8 mouse cellular contexts compared by ENCODE assay signal in genomic region chr5:4496132-4496906, GRCm38 (mm10).
DNase-seq lines count a peak whose midpoint lies in the region; ATAC-seq lines count a peak whose summit lies in the region.

No protein-coding gene starts in this region.

- H3K4me1 ChIP-seq in intestine, embryonic 14.5 days (replicated peaks; ENCODE audit: control insufficient read depth, insufficient read depth, low read length) = peaks cover 29% of the 10 kb centered on the region
- peaks cover 30% of the 10 kb centered on the region for H3K4me1 ChIP-seq in limb, embryonic 12.5 days (replicated peaks)
- peaks cover 6% of the 10 kb centered on the region; the same call in 1 of the 2 replicates for H3K4me1 ChIP-seq in neural tube, embryonic 14.5 days (ENCODE audit: control insufficient read depth, insufficient read depth, low read length)

- no peaks in the 10 kb centered on the region for H3K9me3 ChIP-seq in intestine, embryonic 14.5 days (ENCODE audit: control insufficient read depth, low read length)
- no peaks in the 10 kb centered on the region for H3K9me3 ChIP-seq in limb, embryonic 12.5 days
- H3K9me3 ChIP-seq in neural tube, embryonic 14.5 days (ENCODE audit: control insufficient read depth, low read length) = no peaks in the 10 kb centered on the region

- H3K36me3 ChIP-seq in intestine, embryonic 14.5 days (ENCODE audit: control insufficient read depth, insufficient read depth, low read length) = no peaks in the 10 kb centered on the region
- H3K36me3 ChIP-seq in limb, embryonic 12.5 days = no peaks in the 10 kb centered on the region
- H3K36me3 ChIP-seq in neural tube, embryonic 14.5 days (ENCODE audit: control insufficient read depth, insufficient read depth, low read length) = no peaks in the 10 kb centered on the region

- H3K27me3 ChIP-seq in intestine, embryonic 14.5 days (replicated peaks; ENCODE audit: control insufficient read depth, insufficient read depth, low read length) = no peaks in the 10 kb centered on the region
- H3K27me3 ChIP-seq in limb, embryonic 12.5 days = no peaks in the 10 kb centered on the region
- no peaks in the 10 kb centered on the region for H3K27me3 ChIP-seq in neural tube, embryonic 14.5 days (ENCODE audit: control insufficient read depth, insufficient read depth, low read length)

- H3K27ac ChIP-seq in intestine, embryonic 14.5 days (ENCODE audit: low read depth) = no peak overlapping the region; the same call in 1 of the 2 replicates
- no peak overlapping the region for H3K27ac ChIP-seq in limb, embryonic 12.5 days
- H3K27ac ChIP-seq in neural tube, embryonic 14.5 days (ENCODE audit: low read depth, low read length) = peak overlapping the region; percentile 57

- H3K4me3 ChIP-seq in intestine, embryonic 14.5 days (ENCODE audit: low read depth, low read length) = no peak overlapping the region
- H3K4me3 ChIP-seq in limb, embryonic 12.5 days (replicated peaks) = no peak overlapping the region
- H3K4me3 ChIP-seq in neural tube, embryonic 14.5 days (ENCODE audit: low read depth, low read length) = no peak overlapping the region

- no peak overlapping the region for H3K9ac ChIP-seq in intestine, embryonic 14.5 days (ENCODE audit: low read length)
- H3K9ac ChIP-seq in limb, embryonic 12.5 days (replicated peaks) = no peak overlapping the region
- no peak overlapping the region for H3K9ac ChIP-seq in neural tube, embryonic 14.5 days (replicated peaks; ENCODE audit: low read depth, low read length)

- H3K4me2 ChIP-seq in intestine, embryonic 14.5 days (ENCODE audit: low read length) = peak overlapping the region; percentile 38
- peak overlapping the region; percentile 19 for H3K4me2 ChIP-seq in limb, embryonic 12.5 days
- H3K4me2 ChIP-seq in neural tube, embryonic 14.5 days (ENCODE audit: low read depth, low read length) = peak overlapping the region; percentile 14; the same call in 1 of the 2 replicates

- peak; percentile 30 for ATAC-seq in granulocyte monocyte progenitor cell, adult 5-6 weeks (replicated peaks; ENCODE audit: poor library complexity, severe bottlenecking)
- 0 out of 2 replicates have a peak, but pooled peaks have one; percentile 29 for ATAC-seq in intestine, embryonic 14.5 days (replicated peaks; ENCODE audit: low FRiP score, low TSS enrichment, low read depth)
- ATAC-seq in limb, embryonic 12.5 days (ENCODE audit: insufficient number of reproducible peaks, insufficient read depth, low FRiP score, low TSS enrichment, low read depth) = no peak
- peak; percentile 87 for ATAC-seq in neural tube, embryonic 14.5 days (ENCODE audit: low read depth)
- ATAC-seq in megakaryocyte progenitor cell, adult 5-6 weeks (replicated peaks; ENCODE audit: poor library complexity) = no peak; the same call in 1 of the 2 replicates

- WGBS in intestine, embryonic 14.5 days = 26% methylated on average over 20 of the region's 20 CpGs
- 45% methylated on average over 20 of the region's 20 CpGs for WGBS in limb, embryonic 12.5 days
- 21% methylated on average over 20 of the region's 20 CpGs for WGBS in neural tube, embryonic 14.5 days

- peak; percentile 9 for DNase-seq in kidney, adult 18-20 months
- no peak for DNase-seq in kidney, adult 9 months
- peak; percentile 84 to 89 for DNase-seq in cerebellum, postnatal 36 days
- peak; percentile 60 for DNase-seq in intestine, embryonic 14.5 days (ENCODE audit: low spot score)

Comparison
In these comparisons a context has a peak if more than half of its experiments do, and no peak if none do; other contexts are left out.
1. ATAC-seq: peak in granulocyte monocyte progenitor cell, adult 5-6 weeks (single experiment), intestine, embryonic 14.5 days (single experiment) and neural tube, embryonic 14.5 days (single experiment); none in limb, embryonic 12.5 days (single experiment) and megakaryocyte progenitor cell, adult 5-6 weeks (single experiment).
2. Peak in every context shown above with its lines, with median percentiles within 50 percentile points of each other: H3K4me2 ChIP-seq.